Mouse (Mus musculus) forebrain, embryonic 15.5 days (tissue): ENCODE results near the gene Ifna16. TPM values are rescaled to one million over a fixed set of nuclear protein-coding genes. Genes with fewer than 3 reads are reported as not detected.

Experiments used
- ATAC-seq: fragments of 200-750 bp; cut with Nextera tagmentation; replicated peaks from 2 replicates; pipeline ENCODE4 v1.8.0; 2017; ENCODE audit warnings: mild to moderate bottlenecking, moderate TSS enrichment, moderate library complexity
- H3K27ac ChIP-seq: fragments of 300-500 bp; sonication (generic); replicated peaks from 2 replicates; pipeline ENCODE4 v1.5.1; 2015; ENCODE audit warnings: mild to moderate bottlenecking, inconsistent platforms
- H3K27me3 ChIP-seq: fragments of 300-500 bp; sonication (generic); 2 replicates; pipeline ENCODE4 v1.6.1; 2015; ENCODE audit warnings: inconsistent platforms
- H3K36me3 ChIP-seq: fragments of 300-500 bp; sonication (generic); 2 replicates; pipeline ENCODE4 v1.6.1; 2015; ENCODE audit warnings: mild to moderate bottlenecking, inconsistent platforms
- H3K4me1 ChIP-seq: fragments of 300-500 bp; sonication (generic); 2 replicates; pipeline ENCODE4 v1.6.1; 2015; ENCODE audit warnings: inconsistent platforms
- H3K4me2 ChIP-seq: fragments of 300-500 bp; sonication (generic); replicated peaks from 2 replicates; pipeline ENCODE4 v1.6.1; 2015; ENCODE audit warnings: mild to moderate bottlenecking, inconsistent platforms
- H3K4me3 ChIP-seq: fragments of 300-500 bp; sonication (generic); 2 replicates; pipeline ENCODE4 v1.5.1; 2015; ENCODE audit warnings: mild to moderate bottlenecking, inconsistent platforms
- H3K9ac ChIP-seq: fragments of 300-500 bp; sonication (generic); replicated peaks from 2 replicates; pipeline ENCODE4 v1.6.1; 2015; ENCODE audit warnings: mild to moderate bottlenecking, inconsistent platforms
- H3K9me3 ChIP-seq: fragments of 300-500 bp; sonication (generic); 2 replicates; pipeline ENCODE4 v1.6.1; 2016; ENCODE audit warnings: inconsistent platforms
- WGBS: fragments of 180-500 bp; shearing (Covaris S2); methylation state at CpG from one replicate; pipeline ENCODE4 v1.1.7; 2015; ENCODE audit warnings: mixed read lengths; 5-methylcytosine and 5-hydroxymethylcytosine counted together
- polyA plus RNA-seq: library from polyadenylated mRNA; unstranded; fragments of >200 nt; fragmentation: Nextera tagmentation; extraction: Ambion mirVana; gene quantifications from 2 replicates; pipeline ENCODE4 v1.2.1, GENCODE M21; 2015

Ifna16 gene
- not detected in 2 replicates for polyA plus RNA-seq

- 82% methylated on average over 1 of the region's 1 CpGs for WGBS
- no peak for ATAC-seq
Observed at GRCm38 (mm10) chr4:88676824-88677223, at the start of gene Ifna16. Gene Ifna16 (minus strand): TSS chr4:88676924.

GRCm38 (mm10) chr4:88723497-88724090 lies 46.9 kb upstream of the Ifna16 start:
- H3K4me2 ChIP-seq, result no peak overlapping the region
- 69% methylated on average over 8 of the region's 8 CpGs for whole genome bisulfite sequencing
- peaks cover 4% of the 10 kb centered on the region; the same call in 1 of the 2 replicates for H3K36me3 ChIP-seq
- H3K9ac ChIP-seq, result no peak overlapping the region
- no peak overlapping the region for H3K27ac ChIP-seq
- no peaks in the 10 kb centered on the region for H3K27me3 ChIP-seq
- H3K4me1 ChIP-seq, result peaks cover 26% of the 10 kb centered on the region
- ATAC-seq, result no peak
- H3K9me3 ChIP-seq, result no peaks in the 10 kb centered on the region
- H3K4me3 ChIP-seq, result no peak overlapping the region

More at GRCm38 (mm10) chr4:88676824-88677223, at the start of gene Ifna16:
- Histone ChIP-seq H3K36me3 (no peaks in the 10 kb centered on the region), H3K4me3 (no peak within 1 kb of the TSS), H3K9me3 (no peaks in the 10 kb centered on the region), H3K27me3 (no peaks in the 10 kb centered on the region), H3K9ac (no peak within 1 kb of the TSS), H3K4me1 (no peaks in the 10 kb centered on the region), H3K27ac (no peak within 1 kb of the TSS), H3K4me2 (no peak within 1 kb of the TSS)

- Histone ChIP-seq H3K9ac (peak within 1 kb of the TSS; percentile 86), H3K27me3 (no peaks in the 10 kb centered on the region), H3K36me3 (peaks cover 6% of the 10 kb centered on the region; the same call in 1 of the 2 replicates), H3K4me1 (peaks cover 34% of the 10 kb centered on the region), H3K4me2 (peak within 1 kb of the TSS; percentile 78), H3K9me3 (no peaks in the 10 kb centered on the region), H3K27ac (peak within 1 kb of the TSS; percentile 94), H3K4me3 (peak within 1 kb of the TSS; percentile 91)
- ATAC-seq, result peak; percentile 98
- WGBS, result under 1% methylated on average over 82 of the region's 82 CpGs
Observed at GRCm38 (mm10) chr4:88721791-88722721, 45.3 kb upstream of the Ifna16 start, which contains the start of the genes Gm26566 and Klhl9. Gene Gm26566 (plus strand): TSS chr4:88721805. Gene Klhl9 (minus strand): TSS chr4:88722465.

GRCm38 (mm10) chr4:88718715-88719114 lies 42.0 kb upstream of the Ifna16 start:
- Histone ChIP-seq H3K9me3 (no peaks in the 10 kb centered on the region), H3K4me3 (peak overlapping the region; percentile 29), H3K27ac (no peak overlapping the region), H3K9ac (0 out of 2 replicates have a peak overlapping the region, but pooled peaks have one; percentile 3), H3K27me3 (no peaks in the 10 kb centered on the region), H3K36me3 (peaks cover 33% of the 10 kb centered on the region), H3K4me1 (peaks cover 41% of the 10 kb centered on the region), H3K4me2 (peak overlapping the region; percentile 47)
- ATAC-seq, result no peak
- 60% methylated on average over 1 of the region's 1 CpGs for WGBS

- peaks cover 28% of the 10 kb centered on the region for H3K4me1 ChIP-seq
- no peak overlapping the region for H3K4me2 ChIP-seq
- no peaks in the 10 kb centered on the region for H3K27me3 ChIP-seq
- H3K9ac ChIP-seq, result no peak overlapping the region
- ATAC-seq, result no peak
- H3K4me3 ChIP-seq, result no peak overlapping the region
- H3K36me3 ChIP-seq, result peaks cover 37% of the 10 kb centered on the region
- no peak overlapping the region for H3K27ac ChIP-seq
- no peaks in the 10 kb centered on the region for H3K9me3 ChIP-seq
Observed at GRCm38 (mm10) chr4:88715059-88715458, 38.3 kb upstream of the Ifna16 start.

- Histone ChIP-seq H3K4me3 (no peak overlapping the region), H3K27ac (no peak overlapping the region), H3K9ac (no peak overlapping the region), H3K9me3 (no peaks in the 10 kb centered on the region), H3K27me3 (no peaks in the 10 kb centered on the region), H3K36me3 (peaks cover 35% of the 10 kb centered on the region), H3K4me2 (no peak overlapping the region), H3K4me1 (peaks cover 21% of the 10 kb centered on the region)
- 87% methylated on average over 1 of the region's 1 CpGs for WGBS
- no peak for ATAC-seq
Observed at GRCm38 (mm10) chr4:88714281-88714680, 37.6 kb upstream of the Ifna16 start.

GRCm38 (mm10) chr4:88707128-88707826 lies 30.6 kb upstream of the Ifna16 start:
- Histone ChIP-seq H3K4me3 (no peak overlapping the region), H3K4me1 (no peaks in the 10 kb centered on the region), H3K27me3 (no peaks in the 10 kb centered on the region), H3K27ac (no peak overlapping the region), H3K4me2 (no peak overlapping the region), H3K9me3 (no peaks in the 10 kb centered on the region), H3K9ac (no peak overlapping the region), H3K36me3 (no peaks in the 10 kb centered on the region)
- ATAC-seq, result no peak
- 89% methylated on average over 1 of the region's 1 CpGs for WGBS

- Histone ChIP-seq H3K36me3 (no peaks in the 10 kb centered on the region), H3K27ac (no peak overlapping the region), H3K9me3 (no peaks in the 10 kb centered on the region), H3K27me3 (no peaks in the 10 kb centered on the region), H3K4me3 (no peak overlapping the region), H3K4me1 (no peaks in the 10 kb centered on the region), H3K9ac (no peak overlapping the region), H3K4me2 (no peak overlapping the region)
- ATAC-seq, result no peak
- 55% methylated on average over 3 of the region's 3 CpGs for WGBS
Observed at GRCm38 (mm10) chr4:88705924-88706323, 29.2 kb upstream of the Ifna16 start.

GRCm38 (mm10) chr4:88699301-88699700 lies 22.6 kb upstream of the Ifna16 start:
- Histone ChIP-seq H3K27me3 (no peaks in the 10 kb centered on the region), H3K4me1 (no peaks in the 10 kb centered on the region), H3K27ac (no peak overlapping the region), H3K9ac (no peak overlapping the region), H3K4me3 (no peak overlapping the region), H3K4me2 (no peak overlapping the region), H3K36me3 (no peaks in the 10 kb centered on the region), H3K9me3 (no peaks in the 10 kb centered on the region)
- 80% methylated on average over 1 of the region's 1 CpGs for WGBS
- no peak for ATAC-seq

GRCm38 (mm10) chr4:88698781-88699180 lies 22.1 kb upstream of the Ifna16 start:
- H3K4me2 ChIP-seq, result no peak overlapping the region
- no peaks in the 10 kb centered on the region for H3K9me3 ChIP-seq
- no peaks in the 10 kb centered on the region for H3K4me1 ChIP-seq
- H3K27me3 ChIP-seq, result no peaks in the 10 kb centered on the region
- no peak overlapping the region for H3K9ac ChIP-seq
- H3K27ac ChIP-seq, result no peak overlapping the region
- WGBS, result 87% methylated on average over 5 of the region's 5 CpGs
- ATAC-seq, result no peak
- H3K36me3 ChIP-seq, result no peaks in the 10 kb centered on the region
- no peak overlapping the region for H3K4me3 ChIP-seq

- no peaks in the 10 kb centered on the region for H3K36me3 ChIP-seq
- no peak for ATAC-seq
- no peaks in the 10 kb centered on the region for H3K9me3 ChIP-seq
- no peak overlapping the region for H3K4me3 ChIP-seq
- H3K4me2 ChIP-seq, result no peak overlapping the region
- WGBS, result 86% methylated on average over 4 of the region's 4 CpGs
- H3K27me3 ChIP-seq, result no peaks in the 10 kb centered on the region
- no peak overlapping the region for H3K27ac ChIP-seq
- no peaks in the 10 kb centered on the region for H3K4me1 ChIP-seq
- no peak overlapping the region for H3K9ac ChIP-seq
Observed at GRCm38 (mm10) chr4:88697753-88698152, 21.0 kb upstream of the Ifna16 start.

GRCm38 (mm10) chr4:88697108-88697507 lies 20.4 kb upstream of the Ifna16 start:
- Histone ChIP-seq H3K36me3 (no peaks in the 10 kb centered on the region), H3K4me1 (no peaks in the 10 kb centered on the region), H3K4me2 (no peak overlapping the region), H3K9ac (no peak overlapping the region), H3K27ac (no peak overlapping the region), H3K4me3 (no peak overlapping the region), H3K27me3 (no peaks in the 10 kb centered on the region), H3K9me3 (no peaks in the 10 kb centered on the region)
- no peak for ATAC-seq
- 69% methylated on average over 6 of the region's 6 CpGs for WGBS
